Mouse (Mus musculus) CD8-positive naive resting alpha-beta T cell, adult 2 months (primary cell): Measurements from ENCODE around the gene Pheta1.

Source experiments
- DNase-seq, 2 experiments: peaks; one replicate each; pipeline ENCODE4 v3.0.0; 2022; ENCODE audit warnings: low read depth in 2 of 2, low spot score in 2 of 2

The Pheta1 gene

DNA sequence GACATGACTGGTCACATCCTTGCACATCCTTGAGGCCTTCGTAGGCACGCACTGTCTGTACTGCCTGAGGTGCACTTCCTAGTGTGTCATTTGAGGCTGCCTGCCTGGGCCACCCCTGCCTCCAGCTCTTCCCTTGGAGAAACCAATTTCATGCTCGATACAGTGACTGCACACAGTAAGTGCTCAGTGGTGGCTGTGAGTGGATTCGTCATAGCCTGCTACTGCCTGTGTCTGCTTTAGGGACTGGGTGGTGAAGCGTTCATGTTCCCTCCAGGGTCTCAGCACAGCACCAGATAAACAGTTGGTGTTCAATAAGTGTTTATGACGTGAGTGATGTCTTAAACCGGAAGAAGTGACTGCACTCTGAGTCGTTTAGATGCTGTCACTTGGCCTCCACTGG lies 34.6 kb downstream of the Pheta1 start:
- no peak for DNase-seq

DNA sequence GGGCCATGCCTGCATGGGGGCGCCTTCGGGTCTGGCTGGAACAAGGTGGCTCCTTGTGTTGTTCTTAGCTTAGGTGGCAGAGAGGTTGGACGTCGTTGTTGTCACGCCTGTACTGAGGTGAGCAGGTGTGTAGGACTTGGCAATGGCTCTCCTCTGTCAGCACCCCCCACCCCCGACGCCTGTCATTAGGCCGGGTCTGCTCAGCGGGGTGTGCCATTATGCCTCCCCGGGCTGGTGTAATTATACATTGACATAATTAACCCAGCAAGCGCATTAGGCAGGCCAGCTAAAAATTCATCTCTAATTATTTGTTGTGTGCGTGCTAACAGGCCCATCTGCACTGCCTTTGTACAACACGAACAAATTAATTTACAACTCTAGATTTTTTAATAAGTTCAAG lies 40.6 kb downstream of the Pheta1 start:
- DNase-seq, result no peak

DNA sequence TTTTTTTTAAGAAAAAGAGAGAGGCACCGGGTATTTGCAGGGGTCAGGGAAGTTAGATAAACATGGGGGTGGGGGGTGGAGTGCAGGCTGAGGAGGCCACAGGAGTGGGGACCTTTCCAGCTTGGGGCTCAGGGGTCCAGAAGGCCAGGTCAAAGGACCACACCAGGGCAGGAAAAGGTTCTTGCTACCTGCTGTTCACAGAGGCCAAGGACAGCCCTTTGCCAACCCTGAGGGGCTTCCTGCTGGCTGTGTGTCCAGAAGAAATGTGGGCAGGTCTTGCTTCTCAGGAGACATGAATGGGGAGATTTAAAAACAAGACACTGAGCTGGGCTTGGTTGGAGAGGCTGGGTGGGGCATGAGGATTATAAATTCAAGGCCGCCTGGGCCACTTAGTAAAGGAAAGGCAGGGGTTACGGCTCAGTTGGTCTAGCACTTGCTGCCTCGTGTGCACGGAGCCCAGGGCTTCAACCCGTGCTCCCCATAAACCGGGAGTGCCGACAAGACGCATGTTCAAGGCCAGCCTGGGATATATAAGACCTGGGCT lies 41.1 kb downstream of the Pheta1 start:
- no peak for DNase-seq

DNA sequence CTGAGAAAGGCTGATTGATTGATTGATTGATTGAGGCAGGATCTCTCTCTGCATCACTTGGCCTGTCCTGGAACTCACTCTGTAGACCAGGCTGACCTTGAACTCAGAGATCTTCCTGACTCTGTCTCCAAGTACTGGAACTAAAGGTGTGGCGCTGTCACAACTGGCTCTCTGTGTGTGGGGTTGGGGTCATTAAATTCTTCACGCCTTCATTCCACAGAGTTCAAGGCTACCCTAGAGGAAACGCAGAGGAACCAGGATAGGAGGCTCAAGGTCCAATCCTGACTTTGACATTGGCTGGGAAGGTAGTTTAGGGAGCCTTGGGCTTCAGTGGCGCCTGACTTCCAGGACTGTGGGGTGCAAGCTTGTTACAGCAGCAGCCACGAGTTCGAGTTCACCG lies 42.1 kb downstream of the Pheta1 start:
- DNase-seq, result no peak

DNA sequence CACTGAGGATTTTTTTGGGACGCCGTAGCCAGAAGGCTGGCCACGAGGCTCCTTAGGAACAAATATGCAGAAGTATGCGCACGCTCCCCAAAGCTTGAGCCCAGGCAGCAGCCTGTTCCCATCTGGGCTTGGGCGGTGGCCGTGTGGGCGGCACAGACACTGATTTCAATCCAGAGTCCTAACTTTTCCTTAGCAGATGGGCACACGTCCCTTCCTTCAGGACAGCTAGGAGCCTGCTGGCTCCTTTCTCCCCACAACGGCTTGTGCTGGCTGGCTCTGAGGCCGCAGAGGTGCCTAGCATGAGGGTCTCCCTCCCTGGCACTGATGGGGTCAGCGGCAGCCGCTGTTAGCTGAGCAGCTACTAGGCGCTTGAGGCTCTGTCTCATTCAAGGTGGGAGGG lies 43.5 kb downstream of the Pheta1 start:
- DNase-seq, result no peak

DNA sequence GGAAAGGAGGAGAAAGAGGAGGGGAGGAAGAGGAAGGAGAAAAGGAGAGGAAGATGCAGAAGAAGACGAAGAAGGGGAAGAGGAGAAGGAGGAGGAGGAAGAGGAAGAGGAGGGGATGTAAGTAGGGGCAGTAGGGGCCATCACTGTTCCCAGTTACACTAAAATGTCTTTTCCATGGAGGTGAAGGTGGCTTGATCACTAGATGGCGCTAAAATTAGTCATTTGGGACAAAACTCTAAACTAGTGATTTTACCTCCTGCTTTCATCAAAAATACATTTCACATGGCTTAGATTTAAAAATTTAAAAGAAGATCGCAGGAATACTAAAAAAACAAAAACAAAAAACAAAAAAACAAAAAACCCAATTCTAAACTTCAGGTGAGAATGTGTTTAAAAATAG lies 44.8 kb downstream of the Pheta1 start:
- DNase-seq, result no peak

DNA sequence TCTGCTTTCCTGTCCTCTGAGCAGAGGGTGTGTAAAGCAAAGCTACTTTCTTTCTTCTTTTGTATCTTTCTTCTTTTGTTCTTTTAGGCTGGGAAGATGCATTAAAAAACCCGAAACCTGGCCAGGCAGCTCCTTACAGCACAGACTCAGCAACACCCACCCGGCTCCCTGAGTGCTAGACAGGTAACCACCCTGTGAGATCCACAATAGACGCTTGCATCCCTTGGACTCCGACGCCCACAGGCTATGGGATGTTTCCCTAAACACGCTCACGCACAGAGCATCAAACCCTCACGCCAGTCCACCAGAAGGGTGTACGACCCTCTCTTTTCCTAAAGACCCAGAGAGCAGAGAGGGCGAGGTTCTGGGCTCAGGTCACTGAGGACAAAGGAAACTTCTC lies 45.9 kb downstream of the Pheta1 start:
- DNase-seq, result no peak

DNA sequence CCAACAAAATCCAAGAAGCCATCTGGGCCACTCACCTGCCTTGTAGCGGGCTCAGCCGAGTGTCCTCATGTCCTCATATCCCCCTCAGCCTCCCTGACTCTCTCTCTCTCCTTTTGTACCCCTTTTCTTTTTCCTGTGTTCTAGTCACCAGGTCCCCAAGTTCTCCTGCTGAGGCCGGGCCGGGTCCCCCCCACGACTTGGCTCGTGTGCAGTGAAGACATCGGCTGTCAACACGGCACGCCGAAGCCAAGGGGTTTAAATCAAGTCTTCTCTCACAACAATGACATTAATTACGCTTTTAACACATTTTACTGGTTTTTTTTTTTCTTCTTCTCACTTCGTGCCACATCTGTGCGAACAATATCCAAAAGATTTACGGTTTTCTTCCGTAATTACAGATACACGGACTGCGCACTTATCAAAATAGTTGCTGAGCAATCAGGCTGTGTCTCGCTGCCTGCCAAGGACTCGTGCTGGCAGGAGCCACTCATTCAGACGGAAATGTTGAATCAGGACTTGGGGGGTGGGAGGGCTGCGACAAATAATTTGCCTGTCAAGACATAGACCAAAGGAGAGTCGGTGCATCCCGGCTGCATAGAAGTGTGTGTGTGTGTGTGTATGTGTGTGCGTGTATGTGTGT lies 46.5 kb downstream of the Pheta1 start:
- DNase-seq, result no peak

DNA sequence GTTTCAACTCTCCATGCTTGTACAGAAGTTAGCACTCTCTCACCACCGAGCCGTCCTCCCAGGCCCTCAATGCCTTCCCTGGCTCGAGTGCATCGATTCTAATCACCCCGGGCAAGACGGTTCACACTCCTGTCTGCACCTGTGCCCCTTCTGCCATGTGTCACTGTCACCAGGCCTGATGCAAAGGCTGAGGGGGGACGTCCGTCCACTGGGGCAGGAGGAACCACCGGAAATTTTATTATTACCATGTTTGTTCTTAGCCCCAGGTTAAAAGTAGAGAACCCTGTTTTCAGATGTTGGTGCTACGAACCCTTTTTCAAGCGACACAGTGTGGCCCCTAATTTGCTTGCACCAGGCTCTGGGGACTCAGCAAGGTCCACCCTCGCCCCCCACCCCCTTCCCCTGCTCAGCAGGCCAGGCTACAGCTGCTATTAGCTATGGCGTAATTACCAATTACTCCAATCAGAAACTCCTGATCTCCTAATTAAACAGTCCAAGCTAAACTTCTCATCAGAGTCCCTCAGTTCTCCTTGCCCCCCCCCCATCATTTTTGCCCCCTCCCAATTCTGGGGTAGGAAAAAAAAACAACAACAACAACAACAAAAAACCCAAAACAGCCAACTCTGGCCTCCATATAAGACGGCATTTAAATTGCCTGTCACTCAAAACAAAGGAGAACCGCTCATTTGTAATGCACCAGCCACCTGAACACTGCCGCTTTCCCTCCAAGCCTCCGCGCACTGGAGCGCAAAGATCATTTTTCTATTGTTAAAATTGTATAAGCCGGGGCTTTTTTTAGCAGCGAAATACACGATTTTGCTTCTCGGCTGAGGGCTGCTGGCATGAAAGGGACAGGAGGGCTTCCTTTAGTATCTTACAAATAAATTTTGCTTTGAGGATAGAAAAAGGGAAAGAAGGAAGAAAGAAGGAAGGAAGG lies 54.3 kb downstream of the Pheta1 start:
- no peak for DNase-seq
